Mouse (Mus musculus): ENCODE results near the gene Jmjd1c. TPM values are rescaled to one million over a fixed set of nuclear protein-coding genes. Genes with fewer than 3 reads are reported as not detected.
"Not testable (repeated sequence)": the region's sequence is repeated elsewhere in the genome, so short reads cannot be mapped to it uniquely, and the experiment has no call there.

The Jmjd1c gene
- total and polyA plus RNA-seq, 2 experiments from 2014 or later, result 45.1 to 63.8 TPM

- H3K4me1 ChIP-seq (ENCODE audit: insufficient read depth, low read length), result peaks cover 11% of the 10 kb centered on the region; the same call in 1 of the 2 replicates
- no peak overlapping the region for H3K9ac ChIP-seq (replicated peaks; ENCODE audit: low read length, poor library complexity, severe bottlenecking)
- DNase-seq (ENCODE audit: low spot score), result no peak
- WGBS, result 84% methylated on average over 5 of the region's 5 CpGs
- no peaks in the 10 kb centered on the region for H3K9me3 ChIP-seq (ENCODE audit: low read length)
- no peak overlapping the region for H3K27ac ChIP-seq (ENCODE audit: low read depth, low read length)
- H3K36me3 ChIP-seq (ENCODE audit: insufficient read depth, low read length), result peaks cover 3% of the 10 kb centered on the region; the same call in 1 of the 2 replicates
- no peaks in the 10 kb centered on the region for H3K27me3 ChIP-seq (ENCODE audit: insufficient read depth, low read length)
- ATAC-seq (ENCODE audit: low FRiP score), result no peak
- TF ChIP-seq CTCF (IDR thresholded peaks at IDR 0.05), result no peak
- H3K4me2 ChIP-seq (ENCODE audit: low read depth, low read length, poor library complexity, severe bottlenecking), result no peak overlapping the region
- H3K4me3 ChIP-seq (ENCODE audit: low read depth, low read length), result no peak overlapping the region
Observed at GRCm38 (mm10) chr10:67109635-67110034, 13.7 kb downstream of the Jmjd1c start.

- Histone ChIP-seq H3K27me3 (ENCODE audit: insufficient read depth, low read length) (no peaks in the 10 kb centered on the region), H3K4me1 (ENCODE audit: insufficient read depth, low read length) (peaks cover 17% of the 10 kb centered on the region; the same call in 1 of the 2 replicates), H3K9ac (replicated peaks; ENCODE audit: low read length, poor library complexity, severe bottlenecking) (no peak overlapping the region), H3K4me3 (ENCODE audit: low read depth, low read length) (no peak overlapping the region), H3K9me3 (ENCODE audit: low read length) (no peaks in the 10 kb centered on the region), H3K27ac (ENCODE audit: low read depth, low read length) (no peak overlapping the region), H3K4me2 (ENCODE audit: low read depth, low read length, poor library complexity, severe bottlenecking) (no peak overlapping the region), H3K36me3 (ENCODE audit: insufficient read depth, low read length) (peaks cover 3% of the 10 kb centered on the region; the same call in 1 of the 2 replicates)
- DNase-seq (ENCODE audit: low spot score), result no peak
- TF ChIP-seq CTCF (IDR thresholded peaks at IDR 0.05), result no peak
- 62% methylated on average over 14 of the region's 14 CpGs for WGBS
- no peak for ATAC-seq (ENCODE audit: low FRiP score)
Observed at GRCm38 (mm10) chr10:67111044-67111798, 15.3 kb downstream of the Jmjd1c start.

GRCm38 (mm10) chr10:67111799-67112177 lies 15.9 kb downstream of the Jmjd1c start:
- Histone ChIP-seq H3K9ac (replicated peaks; ENCODE audit: low read length, poor library complexity, severe bottlenecking) (no peak overlapping the region), H3K4me3 (ENCODE audit: low read depth, low read length) (no peak overlapping the region), H3K4me1 (ENCODE audit: insufficient read depth, low read length) (peaks cover 12% of the 10 kb centered on the region; the same call in 1 of the 2 replicates), H3K9me3 (ENCODE audit: low read length) (no peaks in the 10 kb centered on the region), H3K27me3 (ENCODE audit: insufficient read depth, low read length) (no peaks in the 10 kb centered on the region), H3K27ac (ENCODE audit: low read depth, low read length) (no peak overlapping the region), H3K4me2 (ENCODE audit: low read depth, low read length, poor library complexity, severe bottlenecking) (no peak overlapping the region), H3K36me3 (ENCODE audit: insufficient read depth, low read length) (peaks cover 3% of the 10 kb centered on the region; the same call in 1 of the 2 replicates)
- WGBS, result 89% methylated on average over 5 of the region's 5 CpGs
- DNase-seq (ENCODE audit: low spot score) (no peak), ATAC-seq (ENCODE audit: low FRiP score) (no peak)
- no peak for TF ChIP-seq CTCF (IDR thresholded peaks at IDR 0.05)

- ATAC-seq (ENCODE audit: low FRiP score); H3K27me3 ChIP-seq (ENCODE audit: insufficient read depth, low read length); H3K4me2 ChIP-seq (ENCODE audit: low read depth, low read length, poor library complexity, severe bottlenecking); H3K4me3 ChIP-seq (ENCODE audit: low read depth, low read length); DNase-seq (ENCODE audit: low spot score); H3K9me3 ChIP-seq (ENCODE audit: low read length); H3K27ac ChIP-seq (ENCODE audit: low read depth, low read length); H3K4me1 ChIP-seq (ENCODE audit: insufficient read depth, low read length); H3K36me3 ChIP-seq (ENCODE audit: insufficient read depth, low read length); H3K9ac ChIP-seq (replicated peaks; ENCODE audit: low read length, poor library complexity, severe bottlenecking): not testable (repeated sequence)
- 80% methylated on average over 5 of the region's 5 CpGs for WGBS
Observed at GRCm38 (mm10) chr10:67112967-67113366, 17.0 kb downstream of the Jmjd1c start.

GRCm38 (mm10) chr10:67113833-67114232 lies 17.9 kb downstream of the Jmjd1c start:
- Histone ChIP-seq H3K4me3 (ENCODE audit: low read depth, low read length) (no peak overlapping the region), H3K9me3 (ENCODE audit: low read length) (no peaks in the 10 kb centered on the region), H3K27me3 (ENCODE audit: insufficient read depth, low read length) (no peaks in the 10 kb centered on the region), H3K27ac (ENCODE audit: low read depth, low read length) (no peak overlapping the region), H3K36me3 (ENCODE audit: insufficient read depth, low read length) (no peaks in the 10 kb centered on the region; the same call in 1 of the 2 replicates), H3K4me2 (ENCODE audit: low read depth, low read length, poor library complexity, severe bottlenecking) (no peak overlapping the region), H3K9ac (replicated peaks; ENCODE audit: low read length, poor library complexity, severe bottlenecking) (no peak overlapping the region), H3K4me1 (ENCODE audit: insufficient read depth, low read length) (0 out of 2 replicates have a peak, but pooled peaks cover 7% of the 10 kb centered on the region)
- no peak for TF ChIP-seq CTCF (IDR thresholded peaks at IDR 0.05)
- ATAC-seq (ENCODE audit: low FRiP score) (no peak), DNase-seq (ENCODE audit: low spot score) (no peak)
- 93% methylated on average over 11 of the region's 11 CpGs for WGBS

- no peak overlapping the region for H3K4me3 ChIP-seq (ENCODE audit: low read depth, low read length)
- 7% methylated on average over 6 of the region's 6 CpGs for WGBS
- no peak overlapping the region for H3K4me2 ChIP-seq (ENCODE audit: low read depth, low read length, poor library complexity, severe bottlenecking)
- DNase-seq (ENCODE audit: low spot score) (peak; percentile 35), ATAC-seq (ENCODE audit: low FRiP score) (no peak)
- H3K36me3 ChIP-seq (ENCODE audit: insufficient read depth, low read length), result no peaks in the 10 kb centered on the region
- H3K9me3 ChIP-seq (ENCODE audit: low read length), result no peaks in the 10 kb centered on the region
- no peak overlapping the region for H3K9ac ChIP-seq (replicated peaks; ENCODE audit: low read length, poor library complexity, severe bottlenecking)
- no peaks in the 10 kb centered on the region for H3K27me3 ChIP-seq (ENCODE audit: insufficient read depth, low read length)
- H3K27ac ChIP-seq (ENCODE audit: low read depth, low read length), result peak overlapping the region; percentile 12; the same call in 1 of the 2 replicates
- no peak for TF ChIP-seq CTCF (IDR thresholded peaks at IDR 0.05)
- H3K4me1 ChIP-seq (ENCODE audit: insufficient read depth, low read length), result 0 out of 2 replicates have a peak, but pooled peaks cover 7% of the 10 kb centered on the region
Observed at GRCm38 (mm10) chr10:67115115-67115514, 19.2 kb downstream of the Jmjd1c start.

Measured in midbrain, postnatal 0 days (tissue).